Mouse (Mus musculus): ENCODE measurements around the gene Abcg3. TPM values are rescaled to one million over a fixed set of nuclear protein-coding genes. Genes with fewer than 3 reads are reported as not detected.

The Abcg3 gene
- 2.3 and 2.5 TPM in 2 replicates for polyA plus RNA-seq (2014; fragmentation: Nextera tagmentation; extraction: Ambion mirVana)

DNA sequence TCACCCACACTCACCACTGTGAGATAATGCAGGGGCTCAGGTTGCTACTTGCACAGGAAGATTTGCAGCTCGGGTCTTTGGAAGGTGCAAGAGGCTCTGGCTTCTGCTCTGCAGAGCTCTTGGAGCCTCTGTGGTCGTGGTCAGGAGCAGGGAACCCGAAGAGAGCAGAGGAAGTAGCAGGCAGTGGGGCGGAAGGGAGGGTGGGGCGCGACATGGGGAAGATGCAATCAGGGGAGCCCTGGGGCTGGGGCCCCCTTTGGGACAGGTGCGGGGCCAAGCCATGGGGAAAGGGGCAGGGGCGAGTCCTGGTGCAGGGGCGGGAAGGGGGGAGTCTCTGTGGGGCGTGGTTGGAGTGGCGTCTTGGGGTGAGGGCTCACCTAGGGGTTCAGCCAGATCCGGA lies at the start of gene Abcg3:
TSS of gene Abcg3 (minus strand) at position 184 of the 400 bp plus-strand sequence.
- ATAC-seq (replicated peaks; ENCODE audit: low FRiP score), result peak; percentile 38; the same call in 1 of the 2 replicates
- H3K4me3 ChIP-seq (ENCODE audit: low read depth, low read length), result no peak within 1 kb of the TSS

DNA sequence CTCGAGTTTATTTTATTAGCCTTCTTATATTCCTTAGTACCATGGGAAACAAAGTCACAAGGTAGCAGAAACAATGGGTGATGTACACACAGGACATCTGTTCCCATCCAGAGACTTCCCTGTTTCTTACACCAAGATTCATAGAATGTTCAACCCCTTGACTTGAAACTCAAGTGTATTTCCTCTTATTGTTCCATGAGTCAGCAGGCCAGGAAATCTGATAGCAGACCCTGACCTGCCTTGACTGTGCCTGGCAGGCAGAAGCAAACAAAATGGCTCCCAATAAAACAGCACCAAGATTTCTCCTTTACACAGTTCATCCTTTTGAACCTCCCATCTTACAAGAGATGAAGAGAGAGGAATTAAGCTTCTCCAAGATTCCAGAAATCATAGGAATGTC lies 30.0 kb upstream of the Abcg3 start:
- no peak for DNase-seq (ENCODE audit: low spot score)
- 79% methylated on average over 1 of the region's 1 CpGs for WGBS
- H3K36me3 ChIP-seq (ENCODE audit: control insufficient read depth, insufficient read depth, low read length), result no peaks in the 10 kb centered on the region
- no peaks in the 10 kb centered on the region for H3K4me1 ChIP-seq (replicated peaks; ENCODE audit: control insufficient read depth, insufficient read depth, low read length)
- no peak overlapping the region for H3K9ac ChIP-seq (ENCODE audit: low read depth, low read length)
- no peaks in the 10 kb centered on the region for H3K27me3 ChIP-seq (replicated peaks; ENCODE audit: control insufficient read depth, insufficient read depth, low read length)
- ATAC-seq (replicated peaks; ENCODE audit: low FRiP score), result no peak
- no peak overlapping the region for H3K27ac ChIP-seq (ENCODE audit: low read depth, low read length)
- H3K9me3 ChIP-seq (ENCODE audit: control insufficient read depth, low read length), result no peaks in the 10 kb centered on the region
- no peak overlapping the region for H3K4me2 ChIP-seq
- no peak overlapping the region for H3K4me3 ChIP-seq (ENCODE audit: low read depth, low read length)

More for the DNA sequence above, at the start of gene Abcg3:
- no peak within 1 kb of the TSS for H3K27ac ChIP-seq (ENCODE audit: low read depth, low read length)
- no peaks in the 10 kb centered on the region for H3K4me1 ChIP-seq (replicated peaks; ENCODE audit: control insufficient read depth, insufficient read depth, low read length)
- no peaks in the 10 kb centered on the region for H3K9me3 ChIP-seq (ENCODE audit: control insufficient read depth, low read length)
- H3K4me2 ChIP-seq, result peak within 1 kb of the TSS; percentile 51
- H3K9ac ChIP-seq (ENCODE audit: low read depth, low read length), result 0 out of 2 replicates have a peak within 1 kb of the TSS, but pooled peaks have one; percentile 9
- 19% methylated on average over 12 of the region's 12 CpGs for WGBS
- no peaks in the 10 kb centered on the region for H3K36me3 ChIP-seq (ENCODE audit: control insufficient read depth, insufficient read depth, low read length)
- no peaks in the 10 kb centered on the region for H3K27me3 ChIP-seq (replicated peaks; ENCODE audit: control insufficient read depth, insufficient read depth, low read length)
- DNase-seq (ENCODE audit: low spot score), result no peak

DNA sequence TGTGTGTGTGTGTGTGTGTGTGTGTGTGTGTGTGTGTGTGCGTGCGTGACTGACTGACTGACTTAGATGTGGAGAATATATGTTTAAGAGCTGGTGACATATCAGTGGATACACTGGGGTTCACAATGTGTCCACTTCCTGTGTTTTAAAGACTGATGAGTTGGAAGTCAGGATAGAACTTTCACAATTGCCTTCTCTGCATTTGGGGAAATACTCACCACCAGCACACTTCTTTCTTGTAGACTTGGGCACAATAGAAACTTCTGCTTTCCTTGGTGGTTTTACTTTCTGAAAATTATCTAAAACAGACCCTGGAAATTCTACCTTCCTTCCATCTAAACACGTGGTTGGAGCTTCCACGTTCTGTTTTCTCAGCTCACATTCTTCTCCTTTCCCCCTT lies 29.1 kb upstream of the Abcg3 start:
- DNase-seq (ENCODE audit: low spot score) (no peak), ATAC-seq (replicated peaks; ENCODE audit: low FRiP score) (no peak)
- Histone ChIP-seq H3K27me3 (replicated peaks; ENCODE audit: control insufficient read depth, insufficient read depth, low read length) (no peaks in the 10 kb centered on the region), H3K9ac (ENCODE audit: low read depth, low read length) (no peak overlapping the region), H3K4me1 (replicated peaks; ENCODE audit: control insufficient read depth, insufficient read depth, low read length) (no peaks in the 10 kb centered on the region), H3K9me3 (ENCODE audit: control insufficient read depth, low read length) (no peaks in the 10 kb centered on the region), H3K4me2 (no peak overlapping the region), H3K4me3 (ENCODE audit: low read depth, low read length) (no peak overlapping the region), H3K36me3 (ENCODE audit: control insufficient read depth, insufficient read depth, low read length) (no peaks in the 10 kb centered on the region), H3K27ac (ENCODE audit: low read depth, low read length) (no peak overlapping the region)
- WGBS, result 76% methylated on average over 4 of the region's 4 CpGs

DNA sequence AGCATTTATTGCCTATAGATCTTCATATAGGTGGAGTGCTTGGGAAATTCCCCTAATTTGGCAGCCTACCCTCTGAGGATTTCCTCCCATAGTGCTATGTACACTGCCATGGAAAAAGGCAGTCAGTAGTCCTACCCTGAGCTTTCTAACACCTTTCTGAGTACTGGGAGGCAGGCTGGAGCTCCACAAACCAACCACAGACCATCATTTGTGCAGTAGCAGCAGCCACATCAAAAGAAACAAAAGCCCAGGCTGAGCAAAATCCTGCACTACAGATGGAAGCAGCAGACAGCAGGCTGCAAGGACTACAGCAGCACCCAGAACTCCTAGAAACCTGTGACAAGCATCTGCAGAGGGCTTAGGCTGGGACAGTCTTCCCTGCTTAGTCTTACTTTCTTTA lies 27.9 kb upstream of the Abcg3 start:
- no peak for ATAC-seq (replicated peaks; ENCODE audit: low FRiP score)
- Histone ChIP-seq H3K4me2 (no peak overlapping the region), H3K9me3 (ENCODE audit: control insufficient read depth, low read length) (no peaks in the 10 kb centered on the region), H3K36me3 (ENCODE audit: control insufficient read depth, insufficient read depth, low read length) (no peaks in the 10 kb centered on the region), H3K27ac (ENCODE audit: low read depth, low read length) (no peak overlapping the region), H3K4me1 (replicated peaks; ENCODE audit: control insufficient read depth, insufficient read depth, low read length) (no peaks in the 10 kb centered on the region), H3K9ac (ENCODE audit: low read depth, low read length) (no peak overlapping the region), H3K4me3 (ENCODE audit: low read depth, low read length) (no peak overlapping the region), H3K27me3 (replicated peaks; ENCODE audit: control insufficient read depth, insufficient read depth, low read length) (no peaks in the 10 kb centered on the region)
- no peak for DNase-seq (ENCODE audit: low spot score)

DNA sequence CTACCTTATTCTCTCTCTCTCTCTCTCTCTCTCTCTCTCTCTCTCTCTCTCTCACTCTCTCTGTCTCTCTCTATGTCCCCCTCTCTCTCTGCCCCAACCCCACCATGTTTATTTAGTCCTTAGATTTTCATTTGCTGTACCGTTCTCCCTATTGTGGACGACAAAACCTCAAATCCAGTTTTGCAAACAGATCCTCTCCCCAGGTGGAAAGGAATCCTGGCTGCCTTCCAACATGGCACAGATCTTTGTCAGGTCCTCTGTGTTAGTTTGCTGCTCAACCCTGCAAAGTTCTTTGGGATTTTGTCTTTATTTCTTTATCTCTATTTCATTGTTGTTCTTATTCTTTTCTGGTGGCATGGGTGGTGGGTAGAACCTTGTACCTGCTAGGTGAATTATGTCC lies 6.9 kb upstream of the Abcg3 start:
- Histone ChIP-seq H3K4me3 (ENCODE audit: low read depth, low read length) (no peak overlapping the region), H3K4me2 (no peak overlapping the region), H3K4me1 (replicated peaks; ENCODE audit: control insufficient read depth, insufficient read depth, low read length) (no peaks in the 10 kb centered on the region), H3K27ac (ENCODE audit: low read depth, low read length) (no peak overlapping the region), H3K9ac (ENCODE audit: low read depth, low read length) (no peak overlapping the region), H3K27me3 (replicated peaks; ENCODE audit: control insufficient read depth, insufficient read depth, low read length) (no peaks in the 10 kb centered on the region), H3K36me3 (ENCODE audit: control insufficient read depth, insufficient read depth, low read length) (no peaks in the 10 kb centered on the region), H3K9me3 (ENCODE audit: control insufficient read depth, low read length) (no peaks in the 10 kb centered on the region)
- no peak for ATAC-seq (replicated peaks; ENCODE audit: low FRiP score)
- WGBS, result 94% methylated on average over 2 of the region's 2 CpGs
- no peak for DNase-seq (ENCODE audit: low spot score)

DNA sequence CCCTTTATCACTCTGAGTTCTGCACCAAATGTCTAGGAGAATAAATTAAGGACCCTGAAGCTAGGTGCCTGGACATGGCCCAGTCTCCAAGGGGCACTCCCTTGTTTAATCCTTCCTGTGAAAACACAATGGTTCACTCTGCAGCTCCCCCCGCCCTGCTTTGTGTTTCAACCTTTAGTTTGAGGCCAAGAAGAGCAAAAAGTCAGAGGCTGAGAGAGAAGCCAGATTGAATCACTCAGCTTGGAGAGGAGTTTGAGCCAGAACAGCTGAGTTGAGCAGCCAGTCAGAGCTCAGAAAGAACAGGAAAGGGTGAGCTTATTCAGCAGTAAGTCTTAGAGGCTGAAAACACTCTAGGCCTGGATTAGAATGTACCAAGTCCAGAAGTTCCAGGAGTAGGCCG lies 5.5 kb upstream of the Abcg3 start:
- no peaks in the 10 kb centered on the region for H3K9me3 ChIP-seq (ENCODE audit: control insufficient read depth, low read length)
- H3K4me2 ChIP-seq, result no peak overlapping the region
- no peak overlapping the region for H3K9ac ChIP-seq (ENCODE audit: low read depth, low read length)
- WGBS, result 73% methylated on average over 2 of the region's 2 CpGs
- no peaks in the 10 kb centered on the region for H3K36me3 ChIP-seq (ENCODE audit: control insufficient read depth, insufficient read depth, low read length)
- H3K4me3 ChIP-seq (ENCODE audit: low read depth, low read length), result no peak overlapping the region
- ATAC-seq (replicated peaks; ENCODE audit: low FRiP score) (no peak), DNase-seq (ENCODE audit: low spot score) (no peak)
- no peak overlapping the region for H3K27ac ChIP-seq (ENCODE audit: low read depth, low read length)
- no peaks in the 10 kb centered on the region for H3K4me1 ChIP-seq (replicated peaks; ENCODE audit: control insufficient read depth, insufficient read depth, low read length)
- no peaks in the 10 kb centered on the region for H3K27me3 ChIP-seq (replicated peaks; ENCODE audit: control insufficient read depth, insufficient read depth, low read length)

DNA sequence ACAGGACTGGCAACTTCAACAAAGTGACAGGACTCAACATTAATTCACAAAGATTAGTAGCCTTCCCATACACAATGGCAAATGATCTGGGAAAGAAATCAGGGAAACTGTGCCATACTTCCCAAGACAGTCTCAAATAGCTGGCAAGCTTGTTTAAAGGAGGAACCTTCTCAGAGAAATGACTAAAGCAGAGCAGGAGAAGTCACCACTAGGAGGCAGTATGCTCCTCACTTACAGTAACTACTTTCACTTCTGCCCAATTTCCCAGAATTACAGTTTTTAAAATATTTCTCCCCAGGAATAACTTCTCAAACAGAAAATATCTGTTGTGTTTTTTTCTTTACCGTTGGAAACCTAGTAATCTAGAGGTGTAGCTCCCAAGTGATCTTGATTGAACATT lies 4.2 kb upstream of the Abcg3 start:
- Histone ChIP-seq H3K4me3 (ENCODE audit: low read depth, low read length) (no peak overlapping the region), H3K9ac (ENCODE audit: low read depth, low read length) (no peak overlapping the region), H3K4me1 (replicated peaks; ENCODE audit: control insufficient read depth, insufficient read depth, low read length) (no peaks in the 10 kb centered on the region), H3K27ac (ENCODE audit: low read depth, low read length) (no peak overlapping the region), H3K27me3 (replicated peaks; ENCODE audit: control insufficient read depth, insufficient read depth, low read length) (no peaks in the 10 kb centered on the region), H3K4me2 (no peak overlapping the region), H3K36me3 (ENCODE audit: control insufficient read depth, insufficient read depth, low read length) (no peaks in the 10 kb centered on the region), H3K9me3 (ENCODE audit: control insufficient read depth, low read length) (no peaks in the 10 kb centered on the region)
- no peak for ATAC-seq (replicated peaks; ENCODE audit: low FRiP score)
- no peak for DNase-seq (ENCODE audit: low spot score)
- 47% methylated on average over 1 of the region's 1 CpGs for WGBS

DNA sequence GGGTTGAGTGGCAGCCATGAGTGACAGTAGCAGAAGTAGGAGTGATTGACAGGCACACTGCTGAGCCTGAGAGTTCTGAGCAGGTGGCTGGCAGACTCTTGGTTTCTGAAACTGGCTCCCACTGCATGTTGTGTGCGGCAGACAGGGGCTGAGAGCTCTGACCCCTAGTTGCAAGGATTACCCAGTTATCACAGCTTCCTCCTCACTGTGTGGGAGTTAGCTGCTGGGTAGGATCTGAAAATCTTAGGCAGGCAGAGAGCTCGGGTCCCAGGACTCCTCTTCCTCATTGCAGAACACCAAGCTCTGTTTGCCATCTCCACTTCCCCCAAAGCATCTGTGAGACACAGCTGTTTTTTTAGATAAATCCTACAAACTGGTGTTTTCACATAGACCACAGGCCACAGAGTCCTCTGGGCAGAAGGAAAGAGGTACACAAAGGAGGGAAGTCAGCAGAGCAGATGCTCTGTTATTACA lies 3.4 kb downstream of the Abcg3 start:
- H3K27ac ChIP-seq (ENCODE audit: low read depth, low read length), result no peak overlapping the region
- WGBS, result 36% methylated on average over 2 of the region's 2 CpGs
- no peaks in the 10 kb centered on the region for H3K36me3 ChIP-seq (ENCODE audit: control insufficient read depth, insufficient read depth, low read length)
- H3K9ac ChIP-seq (ENCODE audit: low read depth, low read length), result no peak overlapping the region
- H3K27me3 ChIP-seq (replicated peaks; ENCODE audit: control insufficient read depth, insufficient read depth, low read length), result no peaks in the 10 kb centered on the region
- DNase-seq (ENCODE audit: low spot score) (no peak), ATAC-seq (replicated peaks; ENCODE audit: low FRiP score) (no peak)
- no peak overlapping the region for H3K4me2 ChIP-seq
- H3K9me3 ChIP-seq (ENCODE audit: control insufficient read depth, low read length), result no peaks in the 10 kb centered on the region
- H3K4me1 ChIP-seq (replicated peaks; ENCODE audit: control insufficient read depth, insufficient read depth, low read length), result no peaks in the 10 kb centered on the region
- no peak overlapping the region for H3K4me3 ChIP-seq (ENCODE audit: low read depth, low read length)

DNA sequence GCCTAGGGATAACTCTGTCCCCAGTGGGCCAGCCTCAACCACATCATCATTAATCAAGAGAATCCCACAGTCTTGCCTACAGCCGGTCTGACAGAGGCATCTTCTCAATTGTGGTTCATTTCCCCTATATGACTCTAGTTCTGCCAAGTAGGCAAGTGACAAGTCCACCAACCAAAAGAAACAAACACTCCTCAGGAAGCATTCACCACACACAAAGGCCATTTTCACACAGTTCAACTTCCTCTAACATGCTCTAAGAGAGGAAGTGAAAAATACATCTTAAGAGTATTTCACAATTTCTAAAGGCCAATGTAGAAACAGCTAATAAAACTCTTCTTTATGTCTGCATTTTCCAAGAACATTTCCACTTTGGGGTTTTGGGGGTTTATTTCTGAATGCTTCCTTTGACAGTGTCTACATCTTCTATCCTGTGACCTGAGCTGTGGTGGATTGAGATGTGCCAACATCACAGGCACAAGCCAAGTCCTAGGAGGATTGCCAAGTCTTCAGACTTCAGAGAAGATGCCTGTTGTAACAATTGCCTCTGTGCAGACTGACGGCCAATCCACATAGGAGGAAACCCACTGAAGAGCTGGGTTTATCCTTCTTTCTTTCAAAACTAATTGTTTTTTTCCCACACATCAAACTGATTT lies 24.3 kb downstream of the Abcg3 start:
- Histone ChIP-seq H3K9me3 (ENCODE audit: control insufficient read depth, low read length) (no peaks in the 10 kb centered on the region), H3K27me3 (replicated peaks; ENCODE audit: control insufficient read depth, insufficient read depth, low read length) (no peaks in the 10 kb centered on the region), H3K4me3 (ENCODE audit: low read depth, low read length) (no peak overlapping the region), H3K9ac (ENCODE audit: low read depth, low read length) (no peak overlapping the region), H3K4me1 (replicated peaks; ENCODE audit: control insufficient read depth, insufficient read depth, low read length) (no peaks in the 10 kb centered on the region), H3K4me2 (no peak overlapping the region), H3K27ac (ENCODE audit: low read depth, low read length) (no peak overlapping the region), H3K36me3 (ENCODE audit: control insufficient read depth, insufficient read depth, low read length) (no peaks in the 10 kb centered on the region)
- WGBS, result 47% methylated on average over 2 of the region's 2 CpGs
- DNase-seq (ENCODE audit: low spot score) (no peak), ATAC-seq (replicated peaks; ENCODE audit: low FRiP score) (no peak; the same call in 1 of the 2 replicates)
